8 mouse cellular contexts compared by ENCODE assay signal in the genomic region with DNA sequence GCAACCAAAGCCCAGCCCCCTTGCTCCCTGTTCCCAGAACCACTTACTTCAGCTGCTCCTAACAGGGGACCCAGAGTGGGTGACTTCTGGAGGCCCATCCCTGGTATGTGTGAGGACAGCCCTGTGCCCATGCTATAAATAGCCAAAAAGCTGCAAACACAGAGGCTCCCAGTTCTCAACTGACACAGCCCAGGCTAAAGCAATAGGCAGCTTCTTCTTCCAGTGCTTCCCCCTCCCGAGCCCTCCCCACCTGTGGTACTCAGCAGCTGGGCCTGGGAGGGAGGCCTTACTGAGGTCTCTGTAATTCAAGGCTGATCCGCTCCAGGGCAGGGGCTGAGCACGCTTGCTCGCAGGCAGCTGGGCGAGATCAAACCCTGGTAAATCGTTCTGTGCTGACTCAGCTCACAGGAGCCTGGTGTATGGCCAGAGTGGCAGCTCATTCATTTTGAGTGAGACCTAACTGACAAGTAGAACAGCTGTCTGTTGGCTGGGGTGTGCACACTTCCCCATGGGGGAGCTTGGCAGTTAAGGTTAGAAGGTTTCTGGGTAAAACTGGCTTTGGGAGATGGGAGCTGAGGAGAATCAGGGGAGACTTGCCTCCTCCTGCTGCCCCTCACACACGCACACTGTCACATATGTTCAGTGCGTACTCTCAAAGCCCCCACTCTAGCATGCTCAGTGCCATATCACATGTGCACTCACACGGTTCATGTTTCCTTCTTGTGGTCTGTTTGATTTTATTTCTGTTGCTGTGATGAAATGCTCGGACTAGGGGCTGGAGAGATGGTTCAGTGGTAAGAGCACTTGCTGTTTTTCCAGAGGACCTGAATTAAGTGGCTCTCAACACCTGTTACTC. TPM values are rescaled to one million over a fixed set of nuclear protein-coding genes. Genes with fewer than 3 reads are reported as not detected.
DNase-seq lines count a peak whose midpoint lies in the region; ATAC-seq and TF ChIP-seq lines count a peak whose summit lies in the region.

No protein-coding gene starts in this region.

- no peak overlapping the region for H3K4me2 ChIP-seq in kidney, embryonic 14.5 days (replicated peaks; ENCODE audit: low read depth, low read length)
- H3K4me2 ChIP-seq in hindbrain, embryonic 16.5 days (ENCODE audit: low read length) = no peak overlapping the region
- H3K4me2 ChIP-seq in lung, embryonic 14.5 days = no peak overlapping the region

- no peaks in the 10 kb centered on the region for H3K36me3 ChIP-seq in kidney, embryonic 14.5 days (ENCODE audit: control insufficient read depth, insufficient read depth, low read length)
- H3K36me3 ChIP-seq in hindbrain, embryonic 16.5 days (ENCODE audit: control insufficient read depth, insufficient read depth, low read length) = peaks cover 12% of the 10 kb centered on the region
- no peaks in the 10 kb centered on the region for H3K36me3 ChIP-seq in lung, embryonic 14.5 days (ENCODE audit: insufficient read depth)

- no peak for TF ChIP-seq CTCF in gastrocnemius, adult 2 months (IDR thresholded peaks at IDR 0.05)
- no peak for TF ChIP-seq CTCF in lung, embryonic 14.5 days (IDR thresholded peaks at IDR 0.05; ENCODE audit: low read depth)

- no peak overlapping the region for H3K27ac ChIP-seq in kidney, embryonic 14.5 days (ENCODE audit: low read depth, low read length)
- peak overlapping the region; percentile 95 for H3K27ac ChIP-seq in gastrocnemius, adult 2 months
- no peak overlapping the region; the same call in 1 of the 2 replicates for H3K27ac ChIP-seq in hindbrain, embryonic 16.5 days (ENCODE audit: low read depth, low read length)
- H3K27ac ChIP-seq in lung, embryonic 14.5 days (ENCODE audit: low read depth) = peak overlapping the region; percentile 58; the same call in 1 of the 2 replicates

- H3K9me3 ChIP-seq in kidney, embryonic 14.5 days (ENCODE audit: control insufficient read depth, low read length) = no peaks in the 10 kb centered on the region
- H3K9me3 ChIP-seq in hindbrain, embryonic 16.5 days (ENCODE audit: control insufficient read depth, low read length) = no peaks in the 10 kb centered on the region
- no peaks in the 10 kb centered on the region for H3K9me3 ChIP-seq in lung, embryonic 14.5 days (ENCODE audit: low read depth, low read length)

- H3K27me3 ChIP-seq in kidney, embryonic 14.5 days (ENCODE audit: control insufficient read depth, insufficient read depth, low read length) = no peaks in the 10 kb centered on the region
- H3K27me3 ChIP-seq in hindbrain, embryonic 16.5 days (replicated peaks; ENCODE audit: control insufficient read depth, insufficient read depth, low read length) = no peaks in the 10 kb centered on the region
- no peaks in the 10 kb centered on the region for H3K27me3 ChIP-seq in lung, embryonic 14.5 days (ENCODE audit: insufficient read depth, low read length)

- H3K4me1 ChIP-seq in kidney, embryonic 14.5 days (ENCODE audit: control insufficient read depth, insufficient read depth, low read length) = peaks cover 3% of the 10 kb centered on the region; the same call in 1 of the 2 replicates
- H3K4me1 ChIP-seq in hindbrain, embryonic 16.5 days (ENCODE audit: control insufficient read depth, insufficient read depth, low read depth, low read length) = peaks cover 4% of the 10 kb centered on the region; the same call in 1 of the 2 replicates
- no peaks in the 10 kb centered on the region for H3K4me1 ChIP-seq in lung, embryonic 14.5 days (ENCODE audit: insufficient read depth)

- peak; percentile 83 for ATAC-seq in kidney, embryonic 14.5 days (ENCODE audit: low FRiP score, low TSS enrichment)
- ATAC-seq in common myeloid progenitor, adult 5-6 weeks (replicated peaks; ENCODE audit: low read depth, poor library complexity, severe bottlenecking) = peak; percentile 63
- ATAC-seq in hindbrain, embryonic 16.5 days = peak; percentile 60
- peak; percentile 90 for ATAC-seq in lung, embryonic 14.5 days (ENCODE audit: insufficient read depth)
- ATAC-seq in erythroblast, adult 5-6 weeks (replicated peaks; ENCODE audit: low FRiP score, poor library complexity, severe bottlenecking) = no peak

- WGBS in kidney, embryonic 14.5 days = 31% methylated on average over 10 of the region's 10 CpGs
- 54% methylated on average over 10 of the region's 10 CpGs for WGBS in hindbrain, embryonic 16.5 days
- 31% methylated on average over 10 of the region's 10 CpGs for WGBS in lung, embryonic 14.5 days

- no peak overlapping the region for H3K4me3 ChIP-seq in kidney, embryonic 14.5 days (ENCODE audit: low read length)
- H3K4me3 ChIP-seq in gastrocnemius, adult 2 months = peak overlapping the region; percentile 52
- no peak overlapping the region for H3K4me3 ChIP-seq in hindbrain, embryonic 16.5 days (ENCODE audit: low read length)
- no peak overlapping the region for H3K4me3 ChIP-seq in lung, embryonic 14.5 days (ENCODE audit: low read depth, low read length)

- no peak for DNase-seq in kidney, adult 9 months
- DNase-seq in gastrocnemius, adult 2 months = peak; percentile 88
- DNase-seq in lung, embryonic 14.5 days = peak; percentile 68
- peak; percentile 35 for DNase-seq in retina, embryonic 14.5 days (ENCODE audit: low spot score)

- no peak overlapping the region for H3K9ac ChIP-seq in kidney, embryonic 14.5 days (ENCODE audit: low read depth, low read length)
- H3K9ac ChIP-seq in hindbrain, embryonic 16.5 days (ENCODE audit: low read depth, low read length) = no peak overlapping the region
- H3K9ac ChIP-seq in lung, embryonic 14.5 days = no peak overlapping the region

- intact Hi-C loops in gastrocnemius, adult 2 months (cut with DNase I) = loop anchor here (5.0 kb wide), 2 partner anchors 35 to 50 kb away; a partner anchor contains a TSS

RNA-seq across cellular contexts. Expression of a gene that starts 49.9 kb away (rescaled TPM):
- 5.9 and 13.2 TPM in 2 replicates for polyA plus RNA-seq in kidney, embryonic 14.5 days (2014; fragmentation: Nextera tagmentation; extraction: Ambion mirVana)
- 0.53 and 0.73 TPM in 2 replicates for total RNA-seq in common myeloid progenitor, adult 5-6 weeks (2017)
- 10 to 100 TPM; 52.8 to 59.4 TPM for total RNA-seq in gastrocnemius, adult 2 months (2021)
- 304 and 342 TPM in 2 replicates for polyA plus RNA-seq in hindbrain, embryonic 16.5 days (2015; fragmentation: Nextera tagmentation; extraction: Ambion mirVana)
- polyA plus RNA-seq in lung, embryonic 14.5 days (2014; fragmentation: Nextera tagmentation; extraction: Ambion mirVana) = 20.0 and 20.3 TPM in 2 replicates
- total RNA-seq in erythroblast, adult 5-6 weeks (2015; ENCODE audit: low replicate concordance) = not detected in 2 replicates
- total RNA-seq in erythroblast, adult 5-6 weeks (2017; ENCODE audit: low replicate concordance) = 0.14 TPM in 1 of 2 replicates, not detected in the other

Comparison
In these comparisons a context has a peak if more than half of its experiments do, and no peak if none do; other contexts are left out.
1. H3K27ac ChIP-seq: peak in gastrocnemius, adult 2 months (single experiment) and lung, embryonic 14.5 days (single experiment); none in kidney, embryonic 14.5 days (single experiment) and hindbrain, embryonic 16.5 days (single experiment).
2. RNA of a gene that starts 49.9 kb away (total RNA-seq): 52.8 to 59.4 TPM in gastrocnemius, adult 2 months; 0.53 to 0.73 TPM in common myeloid progenitor, adult 5-6 weeks and 0.14 TPM in erythroblast, adult 5-6 weeks; every median in the first group is over 10 times any median in the second.